8 mouse cellular contexts compared by ENCODE assay signal in the genomic region with DNA sequence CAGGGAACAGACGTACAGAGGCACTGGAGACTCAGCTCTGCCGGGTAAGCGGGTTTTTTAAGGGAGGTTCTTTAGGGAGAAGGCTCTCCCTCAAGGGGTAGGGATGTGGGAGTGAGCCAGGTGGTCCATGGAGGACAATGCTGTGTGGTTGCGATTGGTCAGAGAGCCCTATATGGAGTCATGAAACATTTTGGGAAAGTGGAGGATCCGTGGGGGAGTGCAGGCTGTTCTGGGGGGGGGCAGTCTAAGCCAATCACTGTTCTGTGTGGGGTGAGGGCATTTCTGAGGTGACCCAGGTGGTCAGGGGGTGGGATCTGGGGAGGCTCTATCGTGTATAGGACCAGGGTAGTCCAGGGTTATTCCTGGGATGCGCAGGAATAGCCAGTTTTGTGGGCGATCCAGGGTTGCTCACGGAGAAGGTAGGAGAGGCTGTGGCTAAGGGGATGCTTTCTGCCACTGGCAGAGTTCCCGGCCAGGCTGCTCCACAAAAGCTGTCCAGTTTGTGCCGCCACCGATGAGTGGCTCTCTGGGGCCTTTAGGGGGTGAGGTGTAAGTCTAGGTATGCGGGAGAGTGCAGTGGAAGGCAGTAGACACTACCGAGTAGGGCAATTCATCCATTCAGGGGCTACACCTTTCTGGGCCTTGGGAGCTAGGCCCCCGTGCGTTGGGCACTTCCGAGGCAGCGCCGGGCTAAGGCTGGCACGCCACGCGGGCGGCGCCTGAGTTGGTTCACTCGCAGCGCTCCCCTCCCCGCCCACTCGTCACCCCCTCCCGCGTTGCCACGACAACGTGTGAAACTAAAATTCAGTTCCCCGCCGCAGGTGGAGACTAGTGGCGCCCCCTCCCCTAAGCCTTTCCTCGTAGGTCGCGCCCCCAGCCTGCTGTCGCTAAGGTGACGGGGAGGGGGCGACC. TPM values are rescaled to one million over a fixed set of nuclear protein-coding genes. Genes with fewer than 3 reads are reported as not detected.
DNase-seq lines count a peak whose midpoint lies in the region; ATAC-seq and TF ChIP-seq lines count a peak whose summit lies in the region.

No protein-coding gene starts in this region.

- peak overlapping the region; percentile 79 for H3K9ac ChIP-seq in hindbrain, embryonic 11.5 days (ENCODE audit: low read depth, low read length)

- TF ChIP-seq CTCF in embryonic fibroblast, embryonic 13.5 days (IDR thresholded peaks at IDR 0.05; ENCODE audit: borderline replicate concordance, insufficient read depth, low read length), result no peak

- DNase-seq in B cell, adult 2 months, result peak; percentile 37 to 44
- DNase-seq in adrenal gland, postnatal 10 days, result peak; percentile 59
- DNase-seq in hindbrain, embryonic 11.5 days (ENCODE audit: low spot score), result no peak
- DNase-seq in left cerebral cortex, adult 11 months (ENCODE audit: low spot score), result peak; percentile 69
- peak; percentile 69 for DNase-seq in lung, postnatal 10 days
- DNase-seq in right cerebral cortex, adult 18-20 months, result peak; percentile 88
- no peak for DNase-seq in urinary bladder, postnatal 36 days (ENCODE audit: low spot score in 2 of 2)

- no peaks in the 10 kb centered on the region for H3K4me1 ChIP-seq in embryonic fibroblast, embryonic 13.5 days (ENCODE audit: control insufficient read depth, insufficient read depth, low read length)
- peaks cover 4% of the 10 kb centered on the region; the same call in 1 of the 2 replicates for H3K4me1 ChIP-seq in hindbrain, embryonic 11.5 days (replicated peaks; ENCODE audit: control insufficient read depth, insufficient read depth, low read length)

- 0 out of 2 replicates have a peak, but pooled peaks have one; percentile 2 for ATAC-seq in hindbrain, embryonic 11.5 days (ENCODE audit: low FRiP score)

- H3K27ac ChIP-seq in embryonic fibroblast, embryonic 13.5 days (ENCODE audit: insufficient read depth, low read length), result no peak overlapping the region
- peak overlapping the region; percentile 24; the same call in 1 of the 2 replicates for H3K27ac ChIP-seq in hindbrain, embryonic 11.5 days (ENCODE audit: low read depth, low read length)

- H3K4me3 ChIP-seq in embryonic fibroblast, embryonic 13.5 days (ENCODE audit: insufficient read depth, low read length), result peak overlapping the region; percentile 11; the same call in 1 of the 2 replicates
- peak overlapping the region; percentile 82 for H3K4me3 ChIP-seq in hindbrain, embryonic 11.5 days (ENCODE audit: low read depth, low read length)

- H3K9me3 ChIP-seq in hindbrain, embryonic 11.5 days (ENCODE audit: control insufficient read depth, low read length), result no peaks in the 10 kb centered on the region

- no peak for TF ChIP-seq POLR2A in embryonic fibroblast, embryonic 13.5 days (IDR thresholded peaks at IDR 0.05; ENCODE audit: low read depth, low read length)

- H3K36me3 ChIP-seq in hindbrain, embryonic 11.5 days (ENCODE audit: control insufficient read depth, insufficient read depth, low read length), result no peaks in the 10 kb centered on the region

- H3K4me2 ChIP-seq in hindbrain, embryonic 11.5 days (replicated peaks; ENCODE audit: low read depth, low read length), result peak overlapping the region; percentile 86

- H3K27me3 ChIP-seq in hindbrain, embryonic 11.5 days (ENCODE audit: control insufficient read depth, insufficient read depth, low read length), result peaks cover 11% of the 10 kb centered on the region; the same call in 1 of the 2 replicates

- 3% methylated on average over 37 of the region's 41 CpGs for WGBS in hindbrain, embryonic 11.5 days

RNA-seq across cellular contexts. Expression of a gene that starts 1.1 kb away (rescaled TPM):
- total RNA-seq in adrenal gland, postnatal 10 days (2021), result 10 to 100 TPM; 54.1 to 67.5 TPM
- polyA plus RNA-seq in embryonic fibroblast, embryonic 13.5 days (2011; ENCODE audit: insufficient read length, low read depth, missing spikeins), result 2.3 and 2.7 TPM in 2 replicates
- polyA plus RNA-seq in hindbrain, embryonic 11.5 days (2014; fragmentation: Nextera tagmentation; extraction: Ambion mirVana), result 2.8 and 3.5 TPM in 2 replicates

RNA-seq across cellular contexts. Expression of a gene that starts 21.1 kb away (rescaled TPM):
- total RNA-seq in adrenal gland, postnatal 10 days (2021), result 10 to 100 TPM; 26.6 to 29.5 TPM
- 41.6 and 42.5 TPM in 2 replicates for polyA plus RNA-seq in embryonic fibroblast, embryonic 13.5 days (2011; ENCODE audit: insufficient read length, low read depth, missing spikeins)
- 10.0 and 10.4 TPM in 2 replicates for polyA plus RNA-seq in hindbrain, embryonic 11.5 days (2014; fragmentation: Nextera tagmentation; extraction: Ambion mirVana)

RNA-seq across cellular contexts. Expression of a gene that starts 44.6 kb away (rescaled TPM):
- 10 to 100 TPM in 1 of 2 experiments, 1 to 10 TPM in 1; 6.9 to 12.7 TPM for total RNA-seq in adrenal gland, postnatal 10 days (2021)
- 0.49 TPM in 1 of 2 replicates, not detected in the other for polyA plus RNA-seq in embryonic fibroblast, embryonic 13.5 days (2011; ENCODE audit: insufficient read length, low read depth, missing spikeins)
- polyA plus RNA-seq in hindbrain, embryonic 11.5 days (2014; fragmentation: Nextera tagmentation; extraction: Ambion mirVana), result 22.4 and 24.1 TPM in 2 replicates

Comparison
In these comparisons a context has a peak if more than half of its experiments do, and no peak if none do; other contexts are left out.
1. DNase-seq: peak in B cell, adult 2 months (2 of 2), adrenal gland, postnatal 10 days (single experiment), left cerebral cortex, adult 11 months (single experiment), lung, postnatal 10 days (single experiment) and right cerebral cortex, adult 18-20 months (single experiment); none in hindbrain, embryonic 11.5 days (single experiment) and urinary bladder, postnatal 36 days (0 of 2).
2. RNA of a gene that starts 44.6 kb away (polyA plus RNA-seq): 22.4 to 24.1 TPM in hindbrain, embryonic 11.5 days; 0.49 TPM in embryonic fibroblast, embryonic 13.5 days; every median in the first group is over 10 times any median in the second.